Mouse (Mus musculus) urinary bladder, postnatal 4 days (tissue): ENCODE results near the gene Tmem143.
"Not testable (repeated sequence)": the region's sequence is repeated elsewhere in the genome, so short reads cannot be mapped to it uniquely, and the experiment has no call there.

Experiments
- DNase-seq, 2 experiments: peaks; one replicate each; pipeline ENCODE4 v3.0.0; 2021 to 2022; ENCODE audit warnings: low spot score in 2 of 2

Tmem143 gene

GRCm38 (mm10) chr7:45896517-45897257 is at the start of gene Tmem143, which contains the start of gene Syngr4:
Tmem143 (plus strand) TSS chr7:45896941.
Syngr4 (minus strand) TSS chr7:45896714.
- peak; percentile 96 to 97 for DNase-seq

- DNase-seq = no peak
Observed at GRCm38 (mm10) chr7:45848447-45849027, 48.2 kb upstream of the Tmem143 start.

- DNase-seq = no peak
Observed at GRCm38 (mm10) chr7:45850661-45851060, 46.1 kb upstream of the Tmem143 start.

GRCm38 (mm10) chr7:45853089-45853488 is 43.7 kb upstream of the Tmem143 start:
- no peak for DNase-seq

- no peak for DNase-seq
Observed at GRCm38 (mm10) chr7:45856950-45857901, 39.5 kb upstream of the Tmem143 start.

GRCm38 (mm10) chr7:45859008-45859407 is 37.7 kb upstream of the Tmem143 start:
- no peak for DNase-seq

GRCm38 (mm10) chr7:45862804-45863203 is 33.9 kb upstream of the Tmem143 start:
- DNase-seq = no peak

- DNase-seq = no peak
Observed at GRCm38 (mm10) chr7:45864435-45864834, 32.3 kb upstream of the Tmem143 start.

- peak; percentile 95 for DNase-seq
Observed at GRCm38 (mm10) chr7:45865925-45866910, 30.5 kb upstream of the Tmem143 start.

- no peak for DNase-seq
Observed at GRCm38 (mm10) chr7:45867871-45868270, 28.9 kb upstream of the Tmem143 start.

- no peak for DNase-seq
Observed at GRCm38 (mm10) chr7:45869107-45869670, 27.6 kb upstream of the Tmem143 start.

GRCm38 (mm10) chr7:45869787-45870186 is 27.0 kb upstream of the Tmem143 start:
- no peak for DNase-seq

- no peak for DNase-seq
Observed at GRCm38 (mm10) chr7:45870282-45871058, 26.3 kb upstream of the Tmem143 start.

GRCm38 (mm10) chr7:45872624-45873023 is 24.1 kb upstream of the Tmem143 start, which contains the start of gene Kdelr1:
Kdelr1 (plus strand) TSS chr7:45872772.
- peak; percentile 83 to 92 for DNase-seq

GRCm38 (mm10) chr7:45873061-45873947 is 23.4 kb upstream of the Tmem143 start:
- no peak for DNase-seq

- no peak for DNase-seq
Observed at GRCm38 (mm10) chr7:45876895-45877294, 19.8 kb upstream of the Tmem143 start.

GRCm38 (mm10) chr7:45878278-45878677 is 18.5 kb upstream of the Tmem143 start, which contains the start of gene Grin2d:
Grin2d (minus strand) TSS chr7:45878378.
- DNase-seq = not testable (repeated sequence)

GRCm38 (mm10) chr7:45880531-45880930 is 16.2 kb upstream of the Tmem143 start:
- DNase-seq = no peak

GRCm38 (mm10) chr7:45881011-45881410 is 15.7 kb upstream of the Tmem143 start:
- DNase-seq = no peak
